Mouse (Mus musculus) liver, adult (tissue): ENCODE measurements at regions not wholly inside any gene's neighbourhood (a gene's known extent, or its start where the extent isn't known, plus 50 kb on each side); places are given as distances from the start of the nearest gene placed in this dataset.

Experiments used
- GATA4 ChIP-seq: IDR thresholded peaks from 2 replicates; pipeline ENCODE4 v1.6.1; 2014; ENCODE audit warnings: mild to moderate bottlenecking, low read length; ENCODE audit not compliant: insufficient replicate concordance

DNA sequence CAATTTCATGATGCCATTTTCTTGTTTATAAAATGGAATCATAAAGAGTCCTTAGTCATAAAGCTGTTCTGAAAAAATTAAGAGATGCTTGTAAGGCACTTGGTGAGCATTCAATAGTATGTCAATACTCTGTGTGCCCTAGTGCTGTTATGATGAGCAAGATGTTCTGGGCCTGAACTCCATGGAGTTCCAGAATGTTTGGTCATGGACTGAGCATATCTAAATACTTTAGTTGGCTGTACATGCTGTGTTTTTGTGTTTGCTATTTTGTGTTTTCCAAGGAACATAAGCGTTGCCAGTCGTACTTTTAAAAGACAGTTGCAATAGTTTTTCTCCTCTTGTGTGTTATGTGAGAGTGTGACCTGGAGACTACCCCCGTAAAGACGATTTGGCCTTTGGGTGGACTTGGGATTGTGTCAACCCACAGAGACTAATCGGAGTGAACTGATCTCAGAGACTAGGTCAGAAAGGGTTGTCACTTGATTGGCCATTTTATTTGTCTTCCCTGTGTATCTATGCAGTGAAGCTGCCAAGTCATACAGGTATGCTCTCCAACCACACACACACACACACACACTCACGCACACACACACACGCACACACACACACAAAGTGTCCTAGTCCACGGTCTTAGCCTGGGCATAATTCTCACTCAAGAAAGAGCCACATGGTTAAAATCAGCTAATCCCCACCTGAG lies 152.6 kb upstream of the Krr1 start:
- 0 out of 2 replicates have a peak, but pooled peaks have one; percentile 53 for TF ChIP-seq GATA4

DNA sequence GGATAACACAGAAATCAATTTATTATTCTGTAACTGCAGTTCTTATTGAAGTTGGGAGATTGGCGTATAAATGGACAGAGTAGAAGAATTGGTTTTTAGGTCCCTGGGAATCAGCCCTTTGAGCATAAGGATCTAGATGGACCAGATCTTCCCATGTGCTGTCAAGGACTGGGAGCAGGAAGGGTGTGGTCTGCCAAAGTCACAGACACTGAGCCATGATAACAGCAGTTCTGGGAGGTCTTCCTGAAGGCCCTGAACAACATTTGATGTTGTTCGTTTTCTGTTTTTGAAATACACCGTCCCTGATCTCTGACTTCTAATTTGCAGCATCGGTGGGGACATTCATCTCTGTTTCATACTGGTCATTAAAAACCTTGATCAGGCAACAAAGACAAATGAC lies 147.6 kb upstream of the Krr1 start:
- no peak for TF ChIP-seq GATA4

DNA sequence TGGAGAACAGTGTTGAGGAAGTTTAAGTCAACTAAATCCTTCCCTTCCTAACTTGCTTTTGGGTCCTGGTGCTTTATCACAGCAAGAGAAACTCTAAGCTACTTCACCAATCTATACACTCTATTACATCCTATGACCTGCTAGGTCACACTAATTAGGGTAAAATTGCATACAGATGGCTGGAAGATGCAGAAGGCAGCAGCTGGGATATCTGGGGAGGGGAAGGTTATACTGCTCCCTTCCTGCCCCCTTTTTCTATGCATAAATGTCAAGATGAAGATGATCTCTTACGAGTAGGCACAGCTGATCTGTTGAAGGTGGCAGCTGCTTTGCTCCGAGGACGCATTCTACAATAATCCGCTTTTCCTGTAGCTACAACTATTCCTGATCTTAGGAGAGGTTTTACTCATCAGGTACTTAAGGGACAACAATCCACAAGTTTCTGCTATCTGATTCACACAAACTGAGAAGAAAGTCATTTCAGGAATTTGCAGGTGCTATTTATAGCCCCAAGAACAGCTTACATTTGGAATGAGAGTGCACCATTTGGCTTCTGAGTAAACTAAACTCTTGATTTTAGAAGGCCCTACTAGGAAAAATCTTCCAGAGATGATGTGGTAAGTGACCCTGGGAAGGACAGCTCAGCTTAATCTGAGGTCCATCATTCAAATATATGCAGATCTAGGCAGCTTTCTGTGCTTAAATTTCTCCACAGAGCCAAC lies 146.3 kb upstream of the Krr1 start:
- TF ChIP-seq GATA4: no peak

DNA sequence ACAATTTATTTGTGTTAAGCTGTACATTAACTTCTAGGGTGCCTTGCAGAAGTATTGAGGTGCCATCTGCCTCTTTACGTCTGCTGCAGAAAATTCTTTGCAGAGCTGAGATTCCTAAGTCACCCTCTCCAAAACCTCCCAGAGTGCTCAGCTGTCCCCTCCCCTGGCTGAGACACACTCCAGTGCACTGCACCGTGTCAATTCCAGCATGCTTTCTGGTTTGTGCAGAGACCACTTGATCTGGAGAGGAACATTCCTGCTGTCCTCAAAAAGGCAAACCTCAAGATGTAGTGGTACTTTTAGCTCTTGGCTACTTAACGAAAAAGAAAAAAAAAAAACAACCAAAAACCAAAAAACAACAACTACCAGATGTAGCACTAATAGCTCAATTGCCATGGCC lies 145.2 kb upstream of the Krr1 start:
- TF ChIP-seq GATA4: no peak

DNA sequence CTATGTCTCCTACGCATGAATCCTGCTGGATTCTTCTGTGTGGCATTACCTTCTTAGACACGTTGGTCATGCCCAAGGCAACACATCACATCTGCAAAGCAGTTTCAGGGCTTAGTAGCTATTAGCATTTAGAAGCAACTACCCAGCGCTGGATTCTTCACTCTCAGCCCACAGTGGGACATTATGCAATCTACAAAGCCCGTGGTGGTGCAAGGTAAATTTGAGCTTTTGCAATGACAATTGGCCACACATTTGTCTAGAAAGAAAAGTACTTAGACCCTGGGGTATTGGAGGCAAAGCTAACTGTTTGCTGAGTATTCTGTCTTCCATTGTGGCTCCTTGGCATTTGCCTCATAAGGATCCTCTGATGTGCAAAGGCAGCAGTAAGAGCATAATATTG lies 144.5 kb upstream of the Krr1 start:
- TF ChIP-seq GATA4: no peak

DNA sequence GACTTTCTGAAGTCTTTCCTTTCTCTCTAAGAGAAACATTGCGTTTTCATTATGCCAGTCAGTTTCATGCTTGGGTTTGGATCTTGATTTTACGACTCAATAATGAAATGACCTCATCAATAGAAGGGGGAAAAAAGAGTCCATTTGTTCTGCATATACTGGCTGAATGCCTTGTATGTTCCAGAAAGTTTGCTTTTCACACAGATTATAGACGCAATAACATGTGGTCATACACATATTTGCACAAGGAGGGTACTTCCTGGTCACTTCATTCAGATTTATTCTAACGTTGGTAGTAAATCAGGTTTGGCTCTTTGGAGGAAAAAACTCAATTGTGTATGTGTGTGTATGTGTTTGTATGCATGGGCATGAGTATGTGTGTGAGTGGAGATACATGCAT lies 143.9 kb upstream of the Krr1 start:
- no peak for TF ChIP-seq GATA4

DNA sequence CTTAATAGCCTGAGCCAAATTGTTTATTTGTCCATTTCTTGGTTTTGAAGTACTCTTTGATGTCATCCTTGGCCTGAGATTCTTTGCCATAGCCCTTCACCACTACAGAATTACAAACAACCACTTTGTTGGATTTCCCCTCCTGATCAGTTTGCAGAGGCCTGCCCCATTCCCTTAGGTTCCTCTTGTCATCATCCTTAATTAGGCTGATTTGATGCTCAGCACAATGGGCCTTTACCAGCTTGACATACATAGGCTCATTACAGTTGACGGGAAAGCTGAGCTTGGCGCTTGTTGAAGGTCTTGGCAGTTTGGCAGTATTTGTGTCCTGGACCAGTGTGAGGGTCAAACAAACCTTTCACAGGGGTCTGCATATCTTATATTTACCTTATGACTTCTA lies 143.2 kb upstream of the Krr1 start:
- no peak for TF ChIP-seq GATA4

DNA sequence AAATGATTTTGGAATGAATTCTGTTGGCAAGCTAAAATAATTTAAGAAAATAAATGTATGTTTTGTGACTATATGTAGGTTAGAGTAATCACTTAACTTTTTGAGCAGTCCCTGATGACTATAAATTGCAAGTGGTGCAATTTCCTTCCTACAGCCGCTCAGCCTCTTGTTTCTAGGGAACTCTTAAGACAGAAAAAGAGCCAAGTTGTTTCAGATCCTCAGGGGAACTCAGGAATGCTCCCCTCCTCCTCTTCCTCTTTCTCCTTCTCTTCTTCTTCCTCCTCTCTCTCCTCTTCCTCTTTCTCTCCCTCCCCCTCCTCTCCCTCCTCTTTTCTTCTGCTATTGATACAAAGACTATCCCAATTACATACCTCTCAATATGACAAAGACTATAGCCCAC lies 141.4 kb upstream of the Krr1 start:
- TF ChIP-seq GATA4: no peak

DNA sequence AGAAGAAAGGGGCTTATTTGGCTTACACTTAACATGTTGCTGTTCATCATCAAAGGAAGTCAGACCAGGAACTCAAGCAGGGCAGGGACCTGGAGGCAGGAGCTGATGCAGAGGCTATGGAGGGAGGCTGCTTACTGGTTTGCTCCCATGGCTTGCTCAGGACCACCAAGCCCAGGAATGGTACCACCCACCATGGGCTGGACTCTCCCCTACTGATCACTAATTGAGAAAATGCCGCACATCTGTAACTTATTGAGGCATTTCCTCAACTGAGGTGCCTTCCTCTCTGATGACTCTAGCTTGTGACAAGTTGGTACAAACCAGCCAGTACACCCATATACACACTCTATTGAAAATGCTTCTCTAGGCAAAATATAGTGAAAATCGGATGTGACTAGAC lies 138.9 kb upstream of the Krr1 start:
- TF ChIP-seq GATA4: no peak

DNA sequence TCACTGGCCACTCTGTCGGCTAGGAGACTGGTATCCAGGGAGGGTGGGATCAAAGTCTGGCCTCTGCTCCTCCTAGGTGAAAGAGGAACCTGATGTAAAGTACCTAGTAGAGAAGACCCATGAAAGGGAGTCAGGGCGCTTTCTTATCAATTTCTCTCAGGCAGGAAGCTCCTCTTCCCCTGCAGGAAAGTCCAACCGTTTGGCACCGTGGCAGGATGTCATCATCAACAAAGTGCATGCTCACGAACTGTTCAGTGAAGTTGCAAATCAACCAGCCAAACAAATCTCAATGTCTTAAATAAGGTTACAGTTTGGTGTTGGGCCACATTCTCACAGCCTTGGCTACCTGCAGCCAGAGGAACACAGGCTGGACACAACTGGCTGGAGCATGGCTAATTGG lies 138.2 kb upstream of the Krr1 start:
- peak; percentile 26; the same call in 1 of the 2 replicates for TF ChIP-seq GATA4

DNA sequence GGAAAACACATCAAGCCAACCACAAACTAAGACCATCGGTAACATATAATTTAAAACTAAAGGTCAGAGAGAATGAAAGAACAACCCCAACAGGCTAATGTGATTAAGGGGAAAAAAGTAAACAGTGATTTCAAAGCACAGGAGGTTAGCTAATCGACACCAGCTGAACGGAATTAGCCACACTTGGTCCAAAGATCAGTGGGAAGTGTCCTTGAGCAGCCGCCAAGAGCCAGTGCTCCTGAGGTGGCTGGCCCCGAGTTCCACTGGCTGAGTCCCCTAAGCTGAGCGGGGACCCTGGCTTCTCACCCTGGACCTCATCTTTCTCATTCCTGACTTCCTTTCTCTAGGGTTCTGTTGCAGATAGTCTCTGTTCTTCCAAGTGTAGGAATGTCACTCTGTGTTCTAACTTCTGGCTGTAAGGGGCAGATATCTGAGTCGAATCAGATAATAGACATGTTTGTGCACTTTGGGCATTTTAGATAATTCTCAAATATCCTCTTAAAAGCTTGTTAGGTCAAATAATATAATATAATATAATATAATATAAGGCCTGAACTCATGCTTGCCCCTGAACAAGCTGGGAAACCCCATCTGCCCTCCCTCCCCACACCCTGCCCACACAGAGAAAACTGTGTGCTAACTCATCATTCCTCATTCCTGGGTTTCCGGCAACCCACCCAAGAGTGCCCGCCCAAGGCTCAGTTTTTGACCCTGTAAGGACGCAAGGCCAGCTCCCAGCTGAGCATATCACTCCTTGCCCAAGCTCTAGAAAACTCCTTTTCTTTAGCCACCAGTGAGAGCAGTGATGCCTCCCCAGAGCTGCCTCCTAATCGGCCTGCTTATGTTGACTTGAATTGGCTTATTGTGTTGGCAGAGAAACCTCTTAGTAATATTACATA lies 137.3 kb upstream of the Krr1 start:
- peak; percentile 75; the same call in 1 of the 2 replicates for TF ChIP-seq GATA4

DNA sequence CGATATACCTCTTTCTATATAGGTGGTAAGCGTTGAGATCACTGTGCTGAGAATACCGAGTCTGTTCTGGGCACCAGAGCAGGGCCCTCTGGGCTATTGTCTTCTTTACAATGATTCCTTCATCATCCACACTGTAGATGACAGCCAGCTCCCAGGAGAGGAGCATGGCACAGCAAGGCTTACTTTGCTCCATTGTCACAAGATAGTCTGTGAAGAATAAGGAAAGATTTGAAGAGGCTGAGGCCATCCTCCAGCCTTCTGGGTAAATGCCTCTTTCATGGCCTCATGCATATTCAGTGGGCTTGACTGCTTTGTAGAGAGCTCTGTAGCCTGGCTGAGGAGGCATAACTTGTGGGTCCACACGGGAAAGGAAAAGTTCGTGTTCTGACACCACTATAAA lies 136.3 kb upstream of the Krr1 start:
- no peak for TF ChIP-seq GATA4

DNA sequence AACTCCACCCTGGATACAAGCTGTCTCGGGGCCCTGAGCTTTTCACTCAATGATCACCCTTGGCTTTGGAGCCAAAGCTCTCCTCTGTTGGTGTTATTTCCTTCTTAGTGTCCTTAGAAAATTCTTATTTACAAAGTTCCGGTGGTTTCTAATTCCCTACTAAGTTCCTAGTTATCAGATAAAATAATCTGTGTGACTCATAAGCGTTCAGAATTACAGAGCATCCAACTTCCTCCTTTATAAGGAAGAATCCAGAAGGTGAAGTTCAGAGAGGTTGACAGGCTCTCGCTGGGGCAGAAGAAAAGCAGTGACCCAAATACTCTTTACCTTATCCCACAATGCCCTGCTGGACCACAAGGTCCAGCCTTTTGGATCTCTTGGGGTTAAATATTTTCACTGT lies 135.7 kb upstream of the Krr1 start:
- no peak for TF ChIP-seq GATA4

DNA sequence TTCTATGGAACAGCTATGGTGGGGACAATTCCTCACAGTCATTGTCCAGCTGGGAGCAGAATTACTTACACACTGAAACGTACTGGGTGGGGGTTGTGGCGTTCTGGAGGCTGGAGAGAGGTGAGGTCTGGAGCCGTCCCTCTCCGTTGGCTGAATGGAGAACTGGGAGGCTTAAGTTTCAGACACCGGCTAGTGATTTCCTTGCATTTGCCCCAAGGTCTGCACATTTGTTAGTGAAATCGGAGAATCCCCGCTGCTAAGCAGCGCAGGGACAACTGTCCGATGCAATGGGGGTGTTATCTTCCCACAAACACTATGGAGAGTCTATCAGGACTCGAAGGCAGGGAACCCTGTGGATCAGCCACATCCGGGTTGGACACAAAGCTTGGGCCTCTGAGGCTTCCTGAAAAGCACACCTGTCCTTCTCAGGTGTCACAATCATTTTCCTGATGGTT lies 130.1 kb upstream of the Krr1 start:
- TF ChIP-seq GATA4: no peak

DNA sequence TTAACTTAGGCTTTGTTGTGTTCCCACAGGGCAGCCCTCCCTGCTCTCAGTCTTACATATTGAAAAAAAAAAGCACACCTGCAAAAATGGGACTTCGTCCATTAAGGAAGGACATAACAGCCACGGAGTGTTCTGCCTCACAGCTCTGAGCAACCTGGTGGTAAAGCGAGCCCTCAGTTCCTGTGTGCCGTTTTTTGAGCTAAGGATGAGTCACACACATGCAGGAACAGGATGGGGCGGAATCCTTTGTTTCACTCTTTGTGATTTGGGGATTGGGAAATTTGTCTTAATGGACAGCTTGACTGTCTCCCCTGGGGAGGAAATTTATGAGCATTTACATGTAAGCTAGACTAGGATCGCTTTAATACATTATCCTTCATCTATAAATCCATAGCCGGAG lies 129.6 kb upstream of the Krr1 start:
- TF ChIP-seq GATA4: no peak

DNA sequence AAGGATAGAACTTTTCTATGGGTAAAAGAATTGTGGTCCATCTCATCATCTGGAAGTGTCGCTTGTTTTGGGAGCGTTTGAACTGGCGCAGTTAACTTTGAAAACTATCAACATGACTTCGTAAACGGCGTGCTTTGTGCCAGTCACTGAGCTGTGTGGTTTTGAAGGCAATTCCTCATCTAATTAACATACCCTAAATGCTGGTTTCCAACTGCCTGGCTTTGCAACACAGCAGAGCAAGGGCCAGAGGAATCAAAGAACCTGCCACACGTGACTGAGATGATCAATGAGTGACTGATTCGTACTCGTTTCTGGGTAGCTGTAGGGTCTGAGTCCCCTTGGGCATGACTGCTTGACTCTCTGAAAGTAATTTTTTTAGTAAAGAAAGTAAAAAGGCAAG lies 129.2 kb upstream of the Krr1 start:
- no peak for TF ChIP-seq GATA4
